Mouse (Mus musculus): ENCODE results near the gene Rassf2.

Gene Rassf2

GRCm38 (mm10) chr2:131954835-131955234 lies 75.2 kb downstream of the Rassf2 start:
- DNase-seq (ENCODE audit: low spot score), result no peak

GRCm38 (mm10) chr2:131953711-131954110 lies 76.3 kb downstream of the Rassf2 start:
- no peak for DNase-seq (ENCODE audit: low spot score)

- DNase-seq (ENCODE audit: low spot score), result peak; percentile 47
These were observed 77.0 kb downstream of the Rassf2 start for GRCm38 (mm10) chr2:131952961-131953538.

- DNase-seq (ENCODE audit: low spot score), result no peak
These were observed 77.6 kb downstream of the Rassf2 start for GRCm38 (mm10) chr2:131952456-131952855.

GRCm38 (mm10) chr2:131950598-131951095 lies 79.4 kb downstream of the Rassf2 start, which contains the start of gene Prnd:
Gene Prnd, plus strand, starts transcription at chr2:131950861.
- peak; percentile 17 for DNase-seq (ENCODE audit: low spot score)

GRCm38 (mm10) chr2:131949767-131950597 lies 80.1 kb downstream of the Rassf2 start:
- peak; percentile 68 for DNase-seq (ENCODE audit: low spot score)

GRCm38 (mm10) chr2:131948916-131949639 lies 81.0 kb downstream of the Rassf2 start:
- no peak for DNase-seq (ENCODE audit: low spot score)

- no peak for DNase-seq (ENCODE audit: low spot score)
These were observed 81.9 kb downstream of the Rassf2 start for GRCm38 (mm10) chr2:131948156-131948555.

GRCm38 (mm10) chr2:131946351-131946750 lies 83.7 kb downstream of the Rassf2 start:
- DNase-seq (ENCODE audit: low spot score), result no peak

- no peak for DNase-seq (ENCODE audit: low spot score)
These were observed 84.3 kb downstream of the Rassf2 start for GRCm38 (mm10) chr2:131945765-131946164.

- no peak for DNase-seq (ENCODE audit: low spot score)
These were observed 84.8 kb downstream of the Rassf2 start for GRCm38 (mm10) chr2:131945225-131945624.

GRCm38 (mm10) chr2:131944370-131944769 lies 85.7 kb downstream of the Rassf2 start:
- DNase-seq (ENCODE audit: low spot score), result no peak

GRCm38 (mm10) chr2:131941501-131941900 lies 88.6 kb downstream of the Rassf2 start:
- no peak for DNase-seq (ENCODE audit: low spot score)

- DNase-seq (ENCODE audit: low spot score), result no peak
These were observed 89.6 kb downstream of the Rassf2 start for GRCm38 (mm10) chr2:131940506-131940905.
